Mouse (Mus musculus) neural tube, embryonic 15.5 days (tissue): Measurements from ENCODE around the gene Npb. TPM values are rescaled to one million over a fixed set of nuclear protein-coding genes. Genes with fewer than 3 reads are reported as not detected.

Experiments
- ATAC-seq: fragments of 200-750 bp; cut with Nextera tagmentation; 2 replicates; pipeline ENCODE4 v1.8.0; 2017; ENCODE audit warnings: mild to moderate bottlenecking, moderate TSS enrichment, moderate library complexity; ENCODE audit not compliant: low FRiP score
- H3K27ac ChIP-seq: fragments of 300-500 bp; sonication (generic); replicated peaks from 2 replicates; pipeline ENCODE4 v1.5.1; 2015; ENCODE audit warnings: mild to moderate bottlenecking, inconsistent platforms
- H3K27me3 ChIP-seq: fragments of 300-500 bp; sonication (generic); replicated peaks from 2 replicates; pipeline ENCODE4 v1.6.1; 2015; ENCODE audit warnings: inconsistent platforms
- H3K36me3 ChIP-seq: fragments of 300-500 bp; sonication (generic); 2 replicates; pipeline ENCODE4 v1.6.1; 2015; ENCODE audit warnings: inconsistent platforms
- H3K4me1 ChIP-seq: fragments of 300-500 bp; sonication (generic); 2 replicates; pipeline ENCODE4 v1.6.1; 2015; ENCODE audit warnings: inconsistent platforms
- H3K4me2 ChIP-seq: fragments of 300-500 bp; sonication (generic); 2 replicates; pipeline ENCODE4 v1.6.1; 2015; ENCODE audit warnings: inconsistent platforms, mild to moderate bottlenecking, moderate library complexity
- H3K4me3 ChIP-seq: fragments of 300-500 bp; sonication (generic); replicated peaks from 2 replicates; pipeline ENCODE4 v1.5.1; 2015; ENCODE audit warnings: mild to moderate bottlenecking, inconsistent platforms
- H3K9ac ChIP-seq: fragments of 300-500 bp; sonication (generic); replicated peaks from 2 replicates; pipeline ENCODE4 v1.6.1; 2015; ENCODE audit warnings: mild to moderate bottlenecking, inconsistent platforms
- H3K9me3 ChIP-seq: fragments of 300-500 bp; sonication (generic); replicated peaks from 2 replicates; pipeline ENCODE4 v1.6.1; 2016; ENCODE audit warnings: inconsistent platforms
- WGBS: fragments of 180-500 bp; shearing (Covaris S2); methylation state at CpG from one replicate; pipeline ENCODE4 v1.1.7; 2015; ENCODE audit warnings: mixed read lengths; 5-methylcytosine and 5-hydroxymethylcytosine counted together
- microRNA-seq: library from miRNA; unstranded; fragments of <30 nt; microRNA quantifications from one replicate; pipeline ENCODE4, GENCODE M21; 2017
- polyA plus RNA-seq: library from polyadenylated mRNA; unstranded; fragments of >200 nt; fragmentation: Nextera tagmentation; extraction: Ambion mirVana; gene quantifications from 2 replicates; pipeline ENCODE4 v1.2.1, GENCODE M21; 2015

Gene Npb
- polyA plus RNA-seq, 1 experiment from 2014 or later, result 0.86 TPM

- peaks cover 15% of the 10 kb centered on the region for H3K4me1 ChIP-seq
Observed at GRCm38 (mm10) chr11:120641869-120642268, 33.6 kb downstream of the Npb start.

GRCm38 (mm10) chr11:120642939-120643600 is 34.8 kb downstream of the Npb start:
- Histone ChIP-seq H3K4me3 (peak overlapping the region; percentile 51), H3K9ac (peak overlapping the region; percentile 76), H3K27me3 (no peaks in the 10 kb centered on the region), H3K36me3 (no peaks in the 10 kb centered on the region), H3K4me2 (peak overlapping the region; percentile 95), H3K4me1 (peaks cover 20% of the 10 kb centered on the region), H3K27ac (peak overlapping the region; percentile 60), H3K9me3 (no peaks in the 10 kb centered on the region)
- WGBS, result under 1% methylated on average over 18 of the region's 18 CpGs
- peak; percentile 54 for ATAC-seq

More at GRCm38 (mm10) chr11:120641869-120642268, 33.6 kb downstream of the Npb start:
- no peak overlapping the region for H3K4me3 ChIP-seq
- no peak overlapping the region for H3K27ac ChIP-seq
- ATAC-seq, result no peak
- no peaks in the 10 kb centered on the region for H3K27me3 ChIP-seq
- WGBS, result 83% methylated on average over 8 of the region's 8 CpGs
- 0 out of 2 replicates have a peak overlapping the region, but pooled peaks have one; percentile 95 for H3K4me2 ChIP-seq
- H3K36me3 ChIP-seq, result no peaks in the 10 kb centered on the region
- H3K9ac ChIP-seq, result peak overlapping the region; percentile 76; the same call in 1 of the 2 replicates
- H3K9me3 ChIP-seq, result no peaks in the 10 kb centered on the region

GRCm38 (mm10) chr11:120643601-120643987 is 35.3 kb downstream of the Npb start, which contains the start of gene Pycr1:
Pycr1 (minus strand) TSS chr11:120643769.
- H3K9ac ChIP-seq, result peak within 1 kb of the TSS; percentile 76
- no peaks in the 10 kb centered on the region for H3K9me3 ChIP-seq
- no peaks in the 10 kb centered on the region for H3K27me3 ChIP-seq
- H3K4me2 ChIP-seq, result peak within 1 kb of the TSS; percentile 95
- WGBS, result under 1% methylated on average over 15 of the region's 15 CpGs
- peak within 1 kb of the TSS; percentile 51 for H3K4me3 ChIP-seq
- no peaks in the 10 kb centered on the region for H3K36me3 ChIP-seq
- H3K27ac ChIP-seq, result peak within 1 kb of the TSS; percentile 60
- peaks cover 23% of the 10 kb centered on the region for H3K4me1 ChIP-seq
- ATAC-seq, result peak; percentile 99

GRCm38 (mm10) chr11:120647047-120647830 is 39.0 kb downstream of the Npb start:
- Histone ChIP-seq H3K4me2 (peak overlapping the region; percentile 59), H3K27ac (no peak overlapping the region), H3K9ac (no peak overlapping the region), H3K4me1 (peaks cover 23% of the 10 kb centered on the region), H3K9me3 (no peaks in the 10 kb centered on the region), H3K36me3 (no peaks in the 10 kb centered on the region), H3K4me3 (no peak overlapping the region), H3K27me3 (no peaks in the 10 kb centered on the region)
- WGBS, result 84% methylated on average over 35 of the region's 35 CpGs
- no peak for ATAC-seq

- Histone ChIP-seq H3K4me1 (peaks cover 15% of the 10 kb centered on the region), H3K27me3 (no peaks in the 10 kb centered on the region), H3K4me3 (peak within 1 kb of the TSS; percentile 29), H3K4me2 (peak within 1 kb of the TSS; percentile 59), H3K9ac (peak within 1 kb of the TSS; percentile 32; the same call in 1 of the 2 replicates), H3K9me3 (no peaks in the 10 kb centered on the region), H3K36me3 (no peaks in the 10 kb centered on the region), H3K27ac (0 out of 2 replicates have a peak within 1 kb of the TSS, but pooled peaks have one; percentile 33)
- ATAC-seq, result no peak
- 4% methylated on average over 13 of the region's 13 CpGs for WGBS
Observed at GRCm38 (mm10) chr11:120648001-120648476, 39.8 kb downstream of the Npb start, which contains the start of gene Myadml2. Myadml2 (minus strand) TSS chr11:120648158.

GRCm38 (mm10) chr11:120651872-120652271 is 43.6 kb downstream of the Npb start:
- no peak overlapping the region for H3K9ac ChIP-seq
- 77% methylated on average over 3 of the region's 3 CpGs for WGBS
- peaks cover 8% of the 10 kb centered on the region for H3K4me1 ChIP-seq
- peaks cover 7% of the 10 kb centered on the region; the same call in 1 of the 2 replicates for H3K27me3 ChIP-seq
- ATAC-seq, result no peak
- H3K36me3 ChIP-seq, result no peaks in the 10 kb centered on the region
- H3K27ac ChIP-seq, result no peak overlapping the region
- H3K4me3 ChIP-seq, result no peak overlapping the region
- no peaks in the 10 kb centered on the region for H3K9me3 ChIP-seq
- no peak overlapping the region for H3K4me2 ChIP-seq

- Histone ChIP-seq H3K9me3 (no peaks in the 10 kb centered on the region), H3K27ac (no peak overlapping the region), H3K9ac (no peak overlapping the region), H3K4me2 (no peak overlapping the region), H3K4me1 (peaks cover 6% of the 10 kb centered on the region), H3K27me3 (peaks cover 36% of the 10 kb centered on the region), H3K36me3 (no peaks in the 10 kb centered on the region), H3K4me3 (no peak overlapping the region)
- no peak for ATAC-seq
- 78% methylated on average over 3 of the region's 3 CpGs for WGBS
Observed at GRCm38 (mm10) chr11:120654741-120655140, 46.5 kb downstream of the Npb start.

- no peaks in the 10 kb centered on the region for H3K9me3 ChIP-seq
- ATAC-seq, result no peak
- H3K27me3 ChIP-seq, result peaks cover 62% of the 10 kb centered on the region
- H3K4me2 ChIP-seq, result no peak overlapping the region
- whole genome bisulfite sequencing, result 91% methylated on average over 4 of the region's 4 CpGs
- H3K4me1 ChIP-seq, result peaks cover 23% of the 10 kb centered on the region
- no peak overlapping the region for H3K9ac ChIP-seq
- no peaks in the 10 kb centered on the region for H3K36me3 ChIP-seq
- H3K27ac ChIP-seq, result no peak overlapping the region
- H3K4me3 ChIP-seq, result no peak overlapping the region
Observed at GRCm38 (mm10) chr11:120657301-120657700, 49.0 kb downstream of the Npb start.

Small RNA genes within 50 kb of the gene (microRNA-seq; reads per million reads assigned to microRNA genes)
- gene Mir6936, result not detected

Other genes starting within 250 kb of the Npb start
- gene Fscn2, start 246.9 kb upstream of the Npb start, polyA plus RNA-seq, result 0.64 and 1.4 TPM in 2 replicates
- gene Faap100, start 229.7 kb upstream of the Npb start, polyA plus RNA-seq, result 71.6 and 81.5 TPM in 2 replicates
- gene Nploc4, start 170.8 kb upstream of the Npb start, polyA plus RNA-seq, result 30.2 and 32.6 TPM in 2 replicates
- not detected in 2 replicates for gene Tspan10, start 165.8 kb upstream of the Npb start, polyA plus RNA-seq
- 0.09 and 0.28 TPM in 2 replicates for gene Pde6g, start 155.0 kb upstream of the Npb start, polyA plus RNA-seq
- 12.1 and 12.8 TPM in 2 replicates for gene Oxld1, start 150.4 kb upstream of the Npb start, polyA plus RNA-seq
- gene Ccdc137, start 150.4 kb upstream of the Npb start, polyA plus RNA-seq, result 24.5 and 26.6 TPM in 2 replicates
- 68.1 and 76.7 TPM in 2 replicates for gene Arl16, start 140.9 kb upstream of the Npb start, polyA plus RNA-seq
- 142 and 144 TPM in 2 replicates for gene Mrpl12, start 123.9 kb upstream of the Npb start, polyA plus RNA-seq
- gene Slc25a10, start 116.6 kb upstream of the Npb start, polyA plus RNA-seq, result 27.6 and 33.6 TPM in 2 replicates
- gene Gcgr, start 77.8 kb upstream of the Npb start, polyA plus RNA-seq, result 0.26 and 0.41 TPM in 2 replicates
- gene Mcrip1, start 58.8 kb upstream of the Npb start, polyA plus RNA-seq, result 229 and 235 TPM in 2 replicates
- gene Ppp1r27, start 57.3 kb upstream of the Npb start, polyA plus RNA-seq, result 0.69 and 14.1 TPM in 2 replicates
- gene P4hb, start 35.2 kb upstream of the Npb start, polyA plus RNA-seq, result 282 and 351 TPM in 2 replicates
- gene Arhgdia, start 26.9 kb upstream of the Npb start, polyA plus RNA-seq, result 488 and 542 TPM in 2 replicates
- 219 and 265 TPM in 2 replicates for gene Alyref, start 10.1 kb upstream of the Npb start, polyA plus RNA-seq
- gene Anapc11, start 10.1 kb upstream of the Npb start, polyA plus RNA-seq, result 206 and 208 TPM in 2 replicates
- 224 and 248 TPM in 2 replicates for gene Pcyt2, start 9.5 kb downstream of the Npb start, polyA plus RNA-seq
- gene Sirt7, start 16.8 kb downstream of the Npb start, polyA plus RNA-seq, result 43.2 and 45.1 TPM in 2 replicates
- 40.1 and 41.0 TPM in 2 replicates for gene Mafg, start 25.1 kb downstream of the Npb start, polyA plus RNA-seq
- 19.1 and 20.8 TPM in 2 replicates for gene Pycr1, start 35.3 kb downstream of the Npb start, polyA plus RNA-seq
- gene Myadml2, start 39.7 kb downstream of the Npb start, polyA plus RNA-seq, result 2.5 and 2.6 TPM in 2 replicates
- 6.1 and 7.1 TPM in 2 replicates for gene Notum, start 52.7 kb downstream of the Npb start, polyA plus RNA-seq
- 144 and 148 TPM in 2 replicates for gene Aspscr1, start 64.5 kb downstream of the Npb start, polyA plus RNA-seq
- 108 and 115 TPM in 2 replicates for gene Cenpx, start 105.3 kb downstream of the Npb start, polyA plus RNA-seq
- gene Lrrc45, start 105.4 kb downstream of the Npb start, polyA plus RNA-seq, result 76.8 and 81.3 TPM in 2 replicates
- 459 and 611 TPM in 2 replicates for gene Rac3, start 113.0 kb downstream of the Npb start, polyA plus RNA-seq
- gene Dcxr, start 118.8 kb downstream of the Npb start, polyA plus RNA-seq, result 9.4 and 18.9 TPM in 2 replicates
- gene Cbr2, start 123.6 kb downstream of the Npb start, polyA plus RNA-seq, result 0.87 and 10.7 TPM in 2 replicates
- gene Hmga1b, start 154.3 kb downstream of the Npb start, polyA plus RNA-seq, result 2.2 and 3.1 TPM in 2 replicates
- gene Rfng, start 175.7 kb downstream of the Npb start, polyA plus RNA-seq, result 123 and 136 TPM in 2 replicates
- gene Gps1, start 175.8 kb downstream of the Npb start, polyA plus RNA-seq, result 266 and 277 TPM in 2 replicates
- 45.4 and 52.4 TPM in 2 replicates for gene Dus1l, start 187.9 kb downstream of the Npb start, polyA plus RNA-seq
- 67.9 and 71.0 TPM in 2 replicates for gene Fasn, start 216.1 kb downstream of the Npb start, polyA plus RNA-seq